Mouse (Mus musculus): ENCODE data around the gene Fgfr2.
A peak's percentile ranks its signal among the peaks of the same experiment; 100 is the strongest.

The Fgfr2 gene

GRCm38 (mm10) chr7:130698480-130698879, 2424.7 kb downstream of the Fgfr2 start:
- DNase-seq (ENCODE audit: low spot score) = no peak

GRCm38 (mm10) chr7:130696347-130697234, 2426.6 kb downstream of the Fgfr2 start:
- no peak for DNase-seq (ENCODE audit: low spot score)

- no peak for DNase-seq (ENCODE audit: low spot score)
Observed at GRCm38 (mm10) chr7:130695669-130696338, 2427.3 kb downstream of the Fgfr2 start.

- DNase-seq (ENCODE audit: low spot score) = no peak
Observed at GRCm38 (mm10) chr7:130693800-130694193, 2429.4 kb downstream of the Fgfr2 start.

- DNase-seq (ENCODE audit: low spot score) = peak; percentile 30
Observed at GRCm38 (mm10) chr7:130692943-130693799, 2430.0 kb downstream of the Fgfr2 start.

- DNase-seq (ENCODE audit: low spot score) = peak; percentile 78
Observed at GRCm38 (mm10) chr7:130692392-130692942, 2430.7 kb downstream of the Fgfr2 start.

GRCm38 (mm10) chr7:130691931-130692330, 2431.2 kb downstream of the Fgfr2 start:
- DNase-seq (ENCODE audit: low spot score) = no peak

- no peak for DNase-seq (ENCODE audit: low spot score)
Observed at GRCm38 (mm10) chr7:130690869-130691268, 2432.3 kb downstream of the Fgfr2 start.

GRCm38 (mm10) chr7:130688601-130689000, 2434.5 kb downstream of the Fgfr2 start:
- no peak for DNase-seq (ENCODE audit: low spot score)

- DNase-seq (ENCODE audit: low spot score) = peak; percentile 75
Observed at GRCm38 (mm10) chr7:130681798-130682197, 2441.4 kb downstream of the Fgfr2 start.

- DNase-seq (ENCODE audit: low spot score) = no peak
Observed at GRCm38 (mm10) chr7:130678414-130678813, 2444.7 kb downstream of the Fgfr2 start.

GRCm38 (mm10) chr7:130677541-130678274, 2445.4 kb downstream of the Fgfr2 start:
- DNase-seq (ENCODE audit: low spot score) = no peak

GRCm38 (mm10) chr7:130676885-130677540, 2446.1 kb downstream of the Fgfr2 start:
- no peak for DNase-seq (ENCODE audit: low spot score)

- no peak for DNase-seq (ENCODE audit: low spot score)
Observed at GRCm38 (mm10) chr7:130674526-130674925, 2448.6 kb downstream of the Fgfr2 start.

- DNase-seq (ENCODE audit: low spot score) = no peak
Observed at GRCm38 (mm10) chr7:130673169-130674033, 2449.7 kb downstream of the Fgfr2 start.

- no peak for DNase-seq (ENCODE audit: low spot score)
Observed at GRCm38 (mm10) chr7:130671301-130671700, 2451.8 kb downstream of the Fgfr2 start.

GRCm38 (mm10) chr7:130670358-130670757, 2452.8 kb downstream of the Fgfr2 start:
- DNase-seq (ENCODE audit: low spot score) = no peak

GRCm38 (mm10) chr7:130669370-130669881, 2453.7 kb downstream of the Fgfr2 start:
- peak; percentile 27 for DNase-seq (ENCODE audit: low spot score)

GRCm38 (mm10) chr7:130668729-130669281, 2454.3 kb downstream of the Fgfr2 start:
- DNase-seq (ENCODE audit: low spot score) = peak; percentile 37

Measured in layer of hippocampus, adult 11-12 months (tissue).